Mouse (Mus musculus) urinary bladder, postnatal 4 days (tissue): ENCODE measurements around the gene Mpi.

Source experiments
- DNase-seq, 2 experiments: peaks; one replicate each; pipeline ENCODE4 v3.0.0; 2021 to 2022; ENCODE audit warnings: low spot score in 2 of 2

Mpi gene

DNA sequence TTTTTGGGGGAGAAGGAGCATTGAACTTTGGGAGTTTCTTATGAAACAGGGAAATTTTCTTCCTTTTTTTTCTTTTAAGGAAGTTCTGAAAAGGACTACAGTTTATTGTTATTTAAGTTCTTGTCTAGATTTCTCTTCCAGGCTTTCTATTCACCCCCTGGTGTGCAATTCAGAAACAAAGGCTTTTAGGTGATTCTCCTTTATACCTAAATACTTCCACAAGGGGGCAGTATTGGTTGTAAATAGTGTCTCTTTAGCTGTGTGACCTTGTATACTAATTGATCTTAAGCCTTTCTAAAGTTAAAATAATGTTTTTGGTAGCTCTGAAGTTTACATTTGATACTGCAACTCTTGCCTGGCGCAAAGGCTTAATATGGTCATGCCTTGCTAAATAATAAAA is 28.8 kb downstream of the Mpi start:
- DNase-seq: no peak

DNA sequence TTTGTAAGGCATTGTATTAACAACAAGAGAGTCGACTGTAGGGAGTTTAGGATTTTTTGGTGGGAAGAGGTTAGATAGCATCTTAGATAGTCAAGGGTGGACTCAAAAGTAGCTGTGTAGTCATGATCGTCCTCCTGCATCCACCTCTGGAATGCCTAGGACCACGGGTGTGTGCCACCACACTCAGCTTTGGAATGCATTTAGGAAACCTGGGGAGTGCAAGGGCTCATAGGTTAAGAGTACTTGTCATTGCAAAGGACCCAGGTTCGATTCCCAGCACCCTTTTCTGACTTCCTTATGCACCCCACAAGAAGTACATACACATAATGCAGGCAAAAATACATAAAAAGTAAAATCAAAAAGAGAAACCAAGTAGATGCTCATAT is 29.7 kb downstream of the Mpi start:
- no peak for DNase-seq

DNA sequence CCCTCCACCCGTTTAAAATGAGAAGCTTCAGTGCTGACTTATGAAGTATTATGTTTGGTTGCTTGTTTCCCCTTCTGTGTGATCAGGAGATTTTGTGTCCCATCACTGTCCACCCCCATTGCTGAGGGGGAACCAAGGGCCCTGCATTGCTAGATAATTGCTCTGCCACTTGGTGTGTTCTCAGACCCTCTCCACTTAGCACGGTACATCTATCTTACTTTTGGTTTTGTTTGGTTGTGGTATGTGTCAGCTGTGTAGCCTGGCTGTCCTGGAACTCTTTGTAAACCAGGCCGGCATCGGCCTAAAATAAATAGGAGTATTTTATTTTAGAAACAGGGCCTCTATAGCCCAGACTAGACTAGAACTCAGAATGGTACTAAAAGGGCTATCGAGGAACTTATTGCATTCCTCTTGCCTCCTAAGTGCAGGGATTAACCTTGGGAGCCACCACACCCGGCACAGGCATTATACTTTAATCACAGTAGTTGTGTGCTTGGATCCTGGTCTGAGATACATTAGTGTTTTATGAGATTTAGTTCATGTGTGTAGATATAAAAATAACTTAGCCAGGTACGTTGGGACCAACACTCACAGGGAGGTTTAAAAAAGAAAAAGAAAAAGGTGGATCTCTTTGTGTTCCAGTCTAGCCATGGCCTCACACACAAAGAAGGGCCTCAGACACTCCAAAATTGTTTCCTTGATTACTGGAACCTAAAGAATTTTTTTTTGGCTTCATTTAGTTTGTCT is 30.3 kb downstream of the Mpi start:
- no peak for DNase-seq

DNA sequence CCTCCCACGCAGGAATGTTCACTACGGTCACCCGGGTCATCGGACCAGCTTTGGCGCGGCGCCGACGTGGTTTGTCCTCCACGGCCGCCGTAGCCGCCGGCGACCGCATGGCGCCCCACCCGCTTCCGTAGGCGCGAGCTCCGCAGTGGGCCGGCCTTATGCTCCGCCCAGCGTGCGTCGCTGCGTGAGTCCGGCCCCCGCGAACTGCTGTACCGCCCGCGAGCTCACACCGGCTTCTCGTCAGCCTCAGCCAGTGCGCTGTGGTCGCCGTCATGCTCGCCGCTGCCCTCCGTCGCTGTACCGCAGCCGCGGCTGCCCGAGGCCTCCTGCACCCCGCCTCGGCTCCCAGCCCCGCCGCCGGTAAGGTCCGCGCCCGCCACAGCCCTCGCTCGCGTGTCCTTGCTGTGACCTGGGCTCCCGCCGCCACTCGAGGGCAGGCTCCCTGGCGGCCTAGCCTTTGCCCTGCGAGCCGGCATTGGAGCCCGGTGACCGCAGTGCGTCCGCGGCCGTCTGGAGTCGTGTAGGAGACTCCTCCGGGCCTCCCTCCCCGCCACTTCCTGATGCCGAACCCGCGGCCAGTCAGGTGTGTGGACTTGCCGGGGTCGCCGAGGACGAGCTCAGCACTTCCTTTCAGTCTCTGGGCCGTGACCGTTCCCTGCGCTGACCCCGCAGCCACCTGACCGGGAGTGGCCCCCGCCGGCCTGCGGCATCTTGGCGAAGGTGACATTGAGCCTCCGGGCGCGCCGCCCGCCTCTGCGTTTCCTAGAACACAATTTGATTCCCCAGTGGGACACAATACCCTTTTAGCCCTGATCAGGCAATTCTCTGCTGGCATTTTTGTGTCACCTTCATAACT is 31.3 kb downstream of the Mpi start, which contains the start of gene Cox5a:
Cox5a (plus strand) TSS at position 219 of the 856 bp plus-strand sequence.
- DNase-seq: peak; percentile 92

DNA sequence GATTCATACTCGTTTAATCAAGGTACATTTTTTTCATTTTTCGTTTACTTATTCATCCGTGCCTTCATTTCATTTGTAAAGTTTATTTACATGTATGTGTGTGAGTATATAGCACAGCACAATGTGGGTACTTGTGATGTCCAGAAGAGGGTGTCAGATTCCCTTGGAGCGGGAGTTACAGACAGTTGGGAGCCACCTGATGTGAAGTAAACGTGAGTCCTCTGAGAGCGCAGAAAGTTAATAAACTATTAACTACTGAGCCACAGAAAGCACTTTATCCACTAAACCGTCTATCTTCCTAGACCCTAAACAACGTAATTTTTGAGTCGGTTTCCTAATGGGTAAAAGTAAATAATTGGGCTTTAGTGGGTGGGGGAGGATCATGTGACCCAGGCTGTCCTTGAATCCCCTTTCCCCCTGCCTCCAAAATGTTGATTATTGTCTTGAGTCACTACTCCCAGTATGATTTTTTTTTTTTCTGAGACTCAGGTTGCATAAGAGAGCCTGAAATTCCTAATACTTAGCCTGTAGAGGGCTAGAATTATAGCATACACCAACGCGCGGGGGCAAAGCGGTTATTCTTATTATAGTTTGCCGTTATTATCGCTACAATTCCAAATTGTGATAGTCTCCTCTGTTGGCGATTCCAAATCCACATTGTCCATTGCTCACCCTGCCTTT is 32.0 kb downstream of the Mpi start:
- no peak for DNase-seq

DNA sequence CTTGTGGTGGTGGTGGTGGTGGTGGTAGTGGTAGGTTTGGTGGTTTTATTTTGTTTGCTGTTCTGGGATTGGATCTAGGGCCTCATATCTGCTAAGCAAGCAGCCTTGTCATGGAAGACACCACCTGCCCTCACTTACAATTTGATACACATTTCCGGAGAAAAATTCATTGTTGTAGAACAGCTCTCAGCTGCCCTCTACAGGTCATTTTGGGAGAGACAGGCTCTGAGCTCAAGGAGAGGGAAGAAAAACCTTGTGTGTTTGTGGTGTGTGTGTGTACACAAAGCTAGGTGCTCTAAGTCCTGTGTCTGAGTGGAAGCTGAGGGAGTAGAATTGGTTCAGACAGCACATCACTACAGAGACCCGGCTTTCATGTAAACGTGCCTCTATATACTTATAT is 35.5 kb downstream of the Mpi start:
- DNase-seq: no peak

DNA sequence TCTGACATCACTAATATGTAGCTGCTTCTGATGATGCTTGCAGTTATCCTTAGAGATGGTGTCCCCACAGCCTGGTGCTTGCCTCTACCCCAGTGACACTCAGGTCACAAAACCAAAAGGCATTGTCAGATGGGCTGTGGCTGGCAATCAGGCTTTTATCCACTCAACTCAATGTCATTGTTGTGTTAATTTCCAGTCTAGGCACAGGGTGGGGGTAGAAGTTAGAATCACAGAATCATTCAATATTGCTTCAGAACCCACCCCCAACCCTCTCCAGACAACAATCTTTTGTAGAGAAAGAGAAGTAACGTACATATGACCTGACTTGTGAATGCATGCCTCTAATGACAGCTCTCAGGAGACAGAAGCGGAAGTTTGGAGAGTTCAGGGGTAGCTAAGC is 42.0 kb downstream of the Mpi start:
- DNase-seq: no peak

DNA sequence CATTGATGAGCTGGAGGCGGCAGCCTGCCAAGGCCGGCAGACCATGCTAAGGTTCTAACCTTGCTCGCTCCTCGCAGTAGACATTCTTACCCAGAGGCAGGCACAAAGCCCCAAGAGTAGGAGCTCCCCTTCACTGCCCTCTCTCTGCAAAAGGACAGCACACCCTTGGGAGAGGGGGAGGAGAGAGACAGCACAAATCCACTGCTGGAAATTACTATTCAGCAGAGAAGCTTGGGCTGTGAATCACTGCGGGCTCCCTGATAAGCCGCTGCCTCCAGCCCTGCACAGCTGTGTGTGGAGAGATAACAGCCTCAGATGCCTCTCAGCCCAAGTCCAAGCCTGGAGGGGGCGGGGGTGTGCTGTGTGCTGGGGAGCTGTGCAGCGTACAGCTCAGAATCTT is 46.9 kb downstream of the Mpi start:
- DNase-seq: peak; percentile 64 to 70

DNA sequence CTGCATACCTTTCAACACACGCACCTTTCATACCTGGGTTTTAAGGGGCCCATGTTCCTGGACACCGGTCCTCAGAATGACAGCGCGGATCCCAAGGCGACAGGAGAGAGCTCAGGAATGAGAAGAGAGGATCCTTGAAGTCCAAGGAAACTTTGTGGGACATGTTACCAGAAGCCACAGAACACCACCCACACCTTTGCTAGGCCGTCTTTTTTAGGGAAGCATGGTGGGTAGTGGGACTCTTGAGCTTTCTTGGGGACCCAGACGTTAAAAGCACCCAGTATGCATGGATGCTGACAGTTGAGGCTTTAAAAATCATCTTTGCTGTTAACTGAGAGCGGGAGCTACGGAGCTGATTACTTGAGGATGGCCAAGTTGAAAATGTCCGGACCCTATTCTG is 47.7 kb downstream of the Mpi start:
- no peak for DNase-seq

DNA sequence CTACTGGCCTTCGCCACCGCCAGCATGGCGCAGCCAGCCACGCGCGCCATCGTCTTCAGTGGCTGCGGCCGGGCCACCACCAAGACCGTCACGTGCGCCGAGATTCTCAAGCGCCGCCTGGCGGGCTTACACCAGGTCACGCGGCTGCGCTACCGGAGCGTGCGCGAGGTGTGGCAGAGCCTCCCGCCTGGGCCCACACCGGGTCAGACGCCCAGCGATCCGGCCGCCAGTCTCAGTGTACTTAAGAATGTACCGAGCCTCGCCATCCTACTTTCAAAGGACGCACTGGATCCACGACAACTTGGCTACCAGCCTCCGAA is 48.2 kb downstream of the Mpi start:
- DNase-seq: peak; percentile 60 to 68

DNA sequence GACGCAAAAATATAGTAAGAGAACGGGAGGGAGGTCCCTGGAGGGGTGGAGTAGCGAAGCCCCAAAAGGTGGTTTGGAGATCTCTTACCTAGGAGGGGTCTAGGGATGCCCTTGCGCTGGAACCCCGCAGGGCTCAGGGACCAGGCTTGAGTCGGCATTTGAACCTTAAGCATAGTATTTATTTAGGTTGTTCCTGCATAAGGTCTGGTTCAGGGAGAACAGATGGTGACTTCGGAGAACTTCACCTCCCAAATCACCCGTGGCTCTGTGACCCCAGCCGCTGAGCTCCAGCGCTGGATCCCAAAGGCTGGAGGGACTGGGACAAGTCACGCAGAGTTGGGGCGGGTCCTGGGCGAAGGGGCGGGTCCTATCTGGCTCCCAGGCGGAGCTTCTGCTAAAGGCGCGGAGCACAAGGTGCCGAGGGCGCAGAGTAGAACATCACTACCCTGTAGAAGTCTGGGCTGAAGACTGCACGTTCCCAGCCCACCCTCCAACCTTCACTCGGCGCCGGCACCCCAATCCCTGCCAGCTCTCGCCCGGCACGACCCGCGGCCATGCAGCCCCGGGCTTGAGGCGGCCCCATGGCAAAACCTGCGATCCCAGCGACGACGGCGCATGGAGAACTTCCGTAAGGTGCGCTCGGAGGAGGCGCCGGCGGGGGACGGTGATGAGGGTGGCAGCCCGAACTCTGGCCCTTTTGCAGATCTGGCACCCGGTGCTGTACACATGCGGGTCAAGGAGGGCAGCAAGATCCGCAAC is 48.8 kb downstream of the Mpi start, which contains the start of gene Rpp25:
Rpp25 (plus strand) TSS at position 405 of the 759 bp plus-strand sequence.
- peak; percentile 55 to 66 for DNase-seq

DNA sequence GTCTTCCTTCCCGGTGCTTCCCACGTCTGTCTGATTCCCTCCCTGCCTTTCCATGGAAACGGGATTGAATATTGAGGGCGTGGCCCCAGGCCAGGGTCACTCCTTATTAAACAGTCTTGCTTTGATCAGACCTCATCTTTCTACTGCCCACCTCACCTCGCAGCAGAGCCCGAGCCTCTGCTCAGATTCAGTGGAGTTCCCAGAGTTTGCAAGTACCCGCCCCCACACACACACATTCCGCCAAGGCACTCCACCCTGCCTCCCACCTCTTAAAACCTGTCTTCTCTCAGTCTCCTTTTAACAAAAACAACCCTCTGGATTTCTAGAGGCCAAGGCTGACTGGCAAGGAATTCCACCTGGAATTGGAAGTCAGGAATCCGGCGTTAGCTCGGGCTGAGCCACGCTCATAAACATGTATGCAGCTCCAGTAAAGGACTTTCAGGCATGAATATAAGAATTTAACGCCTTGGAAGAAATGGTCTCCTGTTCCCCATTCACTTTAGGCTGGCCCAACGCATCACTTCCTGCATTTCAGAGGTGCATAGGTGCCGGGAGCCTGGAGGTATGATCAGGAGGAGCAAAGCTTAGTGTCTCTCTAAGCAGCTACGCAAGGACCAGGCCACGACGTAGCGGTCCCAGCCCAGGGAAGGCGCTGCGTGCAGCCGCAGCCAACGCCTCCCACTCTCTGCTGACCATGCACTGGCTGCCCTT is 49.5 kb downstream of the Mpi start:
- peak in 1 of 2 experiments; percentile 22 for DNase-seq

DNA sequence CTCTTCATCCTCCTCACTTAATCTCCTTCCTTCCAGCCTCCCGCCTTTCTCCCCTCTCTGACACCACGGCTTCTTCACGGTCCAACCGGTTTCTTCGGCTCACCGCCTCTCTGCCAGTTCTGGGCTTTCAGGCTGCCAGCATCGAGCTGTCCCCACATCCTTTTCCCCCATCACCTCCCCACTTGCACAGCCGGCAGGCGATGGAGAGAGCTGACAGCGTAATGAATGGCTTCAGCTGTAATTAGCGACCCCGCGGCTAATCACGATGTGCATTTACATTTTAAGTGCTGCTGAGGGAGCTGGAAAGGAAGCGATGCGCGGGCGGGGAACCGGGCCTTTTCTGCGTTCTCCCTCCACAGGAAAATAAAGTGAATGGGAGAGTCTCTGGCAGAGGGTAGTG is 50.7 kb downstream of the Mpi start:
- DNase-seq: no peak

DNA sequence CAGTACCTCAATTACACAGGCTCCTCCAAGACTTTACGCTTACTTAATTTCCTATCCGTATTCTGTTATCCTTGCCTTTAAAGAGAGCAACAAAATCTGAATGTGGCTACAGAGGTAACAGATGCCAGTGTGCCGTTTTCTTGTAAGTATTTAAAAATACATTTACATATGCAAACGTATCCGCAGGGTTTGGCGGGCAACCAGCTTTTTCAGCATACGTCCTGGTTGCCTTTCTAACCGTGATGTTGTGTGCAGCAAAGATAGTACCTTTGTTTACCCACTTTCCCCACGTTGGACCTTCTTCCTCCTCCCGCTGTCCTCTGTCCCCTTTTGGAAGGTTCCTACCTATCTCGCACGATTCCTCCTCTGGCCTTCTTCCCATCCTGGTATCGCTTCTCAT is 51.1 kb downstream of the Mpi start:
- DNase-seq: no peak

DNA sequence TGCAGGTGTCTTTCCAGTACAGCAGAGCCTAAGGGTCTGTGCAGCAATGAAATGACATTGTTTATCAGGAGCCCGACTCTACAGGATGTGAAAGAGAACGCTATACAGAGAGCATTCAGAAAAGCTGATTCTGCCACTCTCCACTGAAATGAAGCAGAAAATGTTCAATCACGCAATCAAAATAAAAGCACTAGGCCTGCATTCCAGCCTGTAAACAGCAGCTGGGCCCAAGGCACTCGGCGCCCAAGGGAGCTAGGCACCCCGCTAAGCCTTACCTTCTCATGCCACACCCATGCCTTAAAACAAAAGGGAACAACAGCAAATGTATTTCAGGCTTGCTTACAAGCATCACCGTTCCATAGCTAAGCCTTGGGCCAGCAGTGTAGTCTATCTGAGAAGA is 54.0 kb downstream of the Mpi start:
- DNase-seq: no peak

DNA sequence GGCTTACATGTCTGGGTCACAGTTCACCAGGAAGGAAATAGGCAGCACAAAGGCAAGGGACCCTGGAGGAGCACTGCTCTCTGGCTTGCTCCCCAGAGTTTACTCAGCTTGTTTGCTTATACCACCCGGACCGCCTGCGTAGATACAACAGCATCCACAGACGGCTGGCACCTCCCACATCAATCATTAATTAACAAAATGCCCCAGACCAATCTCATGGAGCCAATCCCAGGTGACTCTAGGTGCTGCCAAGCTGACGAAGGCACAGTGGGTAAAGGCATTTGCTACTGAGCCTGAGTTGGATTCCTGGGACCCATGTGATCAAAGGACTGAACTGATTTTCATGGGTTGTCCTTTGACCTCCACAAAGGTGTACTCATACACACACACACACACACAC is 55.3 kb downstream of the Mpi start:
- DNase-seq: no peak

DNA sequence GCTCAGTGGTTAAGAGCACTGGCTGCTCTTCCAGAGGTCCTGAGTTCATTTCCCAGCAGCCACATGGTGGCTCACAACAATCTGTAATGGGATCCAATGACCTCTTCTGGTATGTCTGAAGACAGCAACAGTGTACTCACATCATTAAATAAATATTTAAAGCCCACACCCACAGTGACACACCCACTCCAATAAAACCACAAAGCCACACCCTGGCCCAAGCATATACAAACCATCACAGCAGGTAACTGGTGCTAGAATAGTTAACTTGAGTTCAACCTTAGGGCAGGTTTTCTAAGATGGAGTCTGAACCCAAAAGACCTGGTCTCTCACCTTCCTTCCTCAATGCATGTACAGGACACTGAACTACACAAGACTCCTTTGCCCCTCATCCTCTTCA is 57.6 kb downstream of the Mpi start:
- DNase-seq: no peak
